Mouse (Mus musculus): ENCODE data around the gene Tas1r1. TPM values are rescaled to one million over a fixed set of nuclear protein-coding genes. Genes with fewer than 3 reads are reported as not detected.
"Not testable (repeated sequence)": the region's sequence is repeated elsewhere in the genome, so short reads cannot be mapped to it uniquely, and the experiment has no call there.

The Tas1r1 gene
- polyA plus RNA-seq, 1 experiment from 2014 or later = 1.5 TPM

DNA sequence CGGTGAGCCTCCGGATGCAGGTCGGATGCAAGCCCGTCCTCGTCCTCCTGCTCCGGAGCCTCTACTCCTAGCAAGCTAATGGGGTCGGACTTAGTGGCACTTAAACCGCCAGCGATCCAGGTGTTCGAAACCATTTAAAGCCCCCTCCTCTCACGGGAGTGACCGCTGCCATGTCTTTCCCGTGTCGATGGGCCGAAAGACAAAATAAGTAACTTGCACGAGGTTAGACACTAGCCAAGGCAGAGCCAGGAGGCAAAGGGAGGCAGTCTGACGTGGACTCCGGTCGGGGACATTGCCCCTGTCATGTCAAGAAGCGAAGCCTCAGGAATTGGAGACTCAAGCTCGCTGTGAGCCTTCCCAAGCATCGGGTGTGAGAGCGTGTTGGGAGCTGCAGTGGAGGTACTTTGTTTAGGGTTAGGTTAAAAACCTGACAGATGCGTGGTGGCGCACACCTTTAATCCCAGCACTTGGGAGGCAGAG, 1.5 kb upstream of the Tas1r1 start:
- peak overlapping the region; percentile 96 for H3K4me2 ChIP-seq
- no peak overlapping the region for H3K27ac ChIP-seq
- H3K4me3 ChIP-seq = peak overlapping the region; percentile 93
- peak; percentile 12; the same call in 1 of the 2 replicates for ATAC-seq (replicated peaks)
- H3K9ac ChIP-seq = peak overlapping the region; percentile 74
- WGBS = 4% methylated on average over 25 of the region's 25 CpGs
- peaks cover 18% of the 10 kb centered on the region for H3K4me1 ChIP-seq
- no peaks in the 10 kb centered on the region for H3K9me3 ChIP-seq
- H3K36me3 ChIP-seq (replicated peaks) = peaks cover 30% of the 10 kb centered on the region; the same call in 1 of the 2 replicates
- no peaks in the 10 kb centered on the region for H3K27me3 ChIP-seq (replicated peaks)

DNA sequence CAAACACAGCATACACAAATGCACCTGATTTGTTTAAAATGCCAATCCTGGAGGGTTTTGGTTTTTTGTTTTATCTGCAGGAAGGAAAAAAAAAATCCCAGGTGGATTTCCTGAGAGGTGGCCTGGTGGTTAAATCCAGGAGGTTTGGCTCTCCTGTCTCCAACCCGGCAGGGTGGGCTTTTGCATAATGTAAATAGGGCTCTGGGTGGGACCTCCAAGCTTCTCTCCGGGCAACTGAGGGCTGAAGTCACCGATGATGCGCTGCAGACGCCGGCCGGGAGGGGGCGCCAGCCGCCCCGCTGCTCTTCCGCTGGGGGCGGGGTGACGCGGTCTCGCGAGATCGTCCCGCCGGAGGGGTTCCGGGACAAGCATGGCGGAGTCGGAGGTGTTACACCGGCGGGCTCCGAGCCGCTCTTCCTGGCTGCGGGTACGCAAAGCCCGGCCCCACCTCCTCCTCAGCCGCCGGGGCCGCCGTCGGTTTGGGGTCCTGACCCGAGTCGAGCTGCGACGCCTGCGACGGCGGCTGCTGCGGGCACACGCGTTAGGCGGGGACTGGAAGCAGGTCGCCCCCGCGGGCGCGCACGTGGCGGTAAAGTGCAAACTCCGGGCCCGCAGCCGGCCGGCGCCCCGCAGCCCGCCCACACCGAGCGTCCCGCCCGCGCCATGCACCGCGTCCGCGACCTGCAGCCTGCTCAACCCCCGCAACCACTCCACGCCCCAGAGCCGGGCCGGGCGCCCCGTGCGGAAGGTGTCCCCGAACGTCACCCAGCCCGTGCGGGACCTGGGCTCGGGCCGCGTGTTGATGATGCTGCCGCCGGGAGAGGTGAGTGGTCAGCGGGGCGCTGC, 840 bp upstream of the Tas1r1 start, which contains the start of gene Nol9:
TSS of gene Nol9 (plus strand) at position 337 of the 846 bp plus-strand sequence.
- Histone ChIP-seq H3K27ac (peak within 1 kb of the TSS; percentile 52; the same call in 1 of the 2 replicates), H3K27me3 (replicated peaks) (no peaks in the 10 kb centered on the region), H3K4me1 (peaks cover 18% of the 10 kb centered on the region), H3K36me3 (replicated peaks) (peaks cover 23% of the 10 kb centered on the region; the same call in 1 of the 2 replicates), H3K4me2 (peak within 1 kb of the TSS; percentile 96), H3K9me3 (no peaks in the 10 kb centered on the region), H3K4me3 (peak within 1 kb of the TSS; percentile 93), H3K9ac (peak within 1 kb of the TSS; percentile 74)
- WGBS = under 1% methylated on average over 75 of the region's 86 CpGs
- peak; percentile 88 for ATAC-seq (replicated peaks)

GRCm38 (mm10) chr4:152036464-152036863, 1.9 kb downstream of the Tas1r1 start:
- not testable (repeated sequence) for H3K36me3 ChIP-seq (replicated peaks); H3K4me3 ChIP-seq; H3K27me3 ChIP-seq (replicated peaks); H3K27ac ChIP-seq; H3K4me2 ChIP-seq; H3K9me3 ChIP-seq; H3K9ac ChIP-seq; ATAC-seq (replicated peaks)
- peaks cover 18% of the 10 kb centered on the region for H3K4me1 ChIP-seq
- WGBS = 89% methylated on average over 6 of the region's 6 CpGs

DNA sequence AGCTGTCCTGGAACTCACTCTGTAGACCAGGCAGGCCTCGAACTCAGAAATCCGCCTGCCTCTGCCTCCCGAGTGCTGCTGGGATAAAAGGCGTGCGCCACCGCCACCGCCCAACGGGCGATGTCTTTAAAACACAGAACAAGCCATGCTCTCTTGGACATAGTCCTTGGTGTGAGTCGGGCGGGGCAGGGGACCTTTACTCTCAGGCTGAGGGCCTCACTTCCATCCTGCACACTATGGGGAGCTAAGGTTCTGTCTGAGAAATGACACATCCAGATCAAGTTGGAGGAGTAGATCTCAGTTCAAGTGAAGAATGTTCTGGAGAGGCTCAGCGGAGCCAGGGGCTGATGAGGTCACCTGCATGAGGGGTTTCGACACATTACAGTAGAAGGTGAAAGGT, 5.4 kb downstream of the Tas1r1 start:
- peaks cover 16% of the 10 kb centered on the region for H3K4me1 ChIP-seq
- H3K36me3 ChIP-seq (replicated peaks) = no peaks in the 10 kb centered on the region
- no peak overlapping the region for H3K4me3 ChIP-seq
- H3K27ac ChIP-seq = no peak overlapping the region
- no peak overlapping the region for H3K4me2 ChIP-seq
- 89% methylated on average over 13 of the region's 13 CpGs for WGBS
- no peak for ATAC-seq (replicated peaks)
- no peak overlapping the region for H3K9ac ChIP-seq
- no peaks in the 10 kb centered on the region for H3K9me3 ChIP-seq
- 0 out of 2 replicates have a peak, but pooled peaks cover 4% of the 10 kb centered on the region for H3K27me3 ChIP-seq (replicated peaks)

- H3K27ac ChIP-seq = no peak overlapping the region
- H3K27me3 ChIP-seq (replicated peaks) = 0 out of 2 replicates have a peak, but pooled peaks cover 4% of the 10 kb centered on the region
- H3K36me3 ChIP-seq (replicated peaks) = no peaks in the 10 kb centered on the region
- 64% methylated on average over 4 of the region's 4 CpGs for WGBS
- ATAC-seq (replicated peaks) = no peak
- peak overlapping the region; percentile 11; the same call in 1 of the 2 replicates for H3K4me2 ChIP-seq
- H3K9ac ChIP-seq = no peak overlapping the region
- no peaks in the 10 kb centered on the region for H3K9me3 ChIP-seq
- peaks cover 37% of the 10 kb centered on the region for H3K4me1 ChIP-seq
- no peak overlapping the region for H3K4me3 ChIP-seq
These were observed 8.4 kb downstream of the Tas1r1 start for GRCm38 (mm10) chr4:152029997-152030396.

DNA sequence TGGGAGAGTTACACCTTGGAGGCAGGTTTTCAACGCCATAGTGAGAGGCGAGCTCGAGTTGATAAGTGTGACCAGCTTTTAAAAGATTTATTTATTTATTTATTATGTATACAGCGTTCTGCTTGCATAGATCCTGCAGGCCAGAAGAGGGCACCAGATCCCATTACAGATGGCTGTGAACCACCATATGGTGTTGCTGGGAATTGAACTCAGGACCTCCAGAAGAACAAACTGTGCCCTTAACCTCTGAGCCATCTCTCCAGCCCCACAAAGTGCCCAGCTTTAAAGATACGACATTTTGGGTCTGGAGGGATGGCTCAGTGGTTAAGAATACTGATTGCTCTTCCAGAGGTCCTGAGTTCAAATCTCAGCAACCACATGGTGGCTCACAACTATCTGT, 9.3 kb downstream of the Tas1r1 start:
- Histone ChIP-seq H3K9me3 (no peaks in the 10 kb centered on the region), H3K4me3 (peak overlapping the region; percentile 70; the same call in 1 of the 2 replicates), H3K27me3 (replicated peaks) (0 out of 2 replicates have a peak, but pooled peaks cover 4% of the 10 kb centered on the region), H3K27ac (no peak overlapping the region), H3K4me2 (peak overlapping the region; percentile 80), H3K4me1 (peaks cover 47% of the 10 kb centered on the region), H3K9ac (0 out of 2 replicates have a peak overlapping the region, but pooled peaks have one; percentile 72), H3K36me3 (replicated peaks) (no peaks in the 10 kb centered on the region)
- no peak for ATAC-seq (replicated peaks)
- 33% methylated on average over 5 of the region's 5 CpGs for WGBS

- Histone ChIP-seq H3K4me2 (peak overlapping the region; percentile 80), H3K36me3 (replicated peaks) (0 out of 2 replicates have a peak, but pooled peaks cover 2% of the 10 kb centered on the region), H3K9ac (peak overlapping the region; percentile 72), H3K9me3 (no peaks in the 10 kb centered on the region), H3K27me3 (replicated peaks) (0 out of 2 replicates have a peak, but pooled peaks cover 4% of the 10 kb centered on the region), H3K4me3 (peak overlapping the region; percentile 70), H3K4me1 (peaks cover 51% of the 10 kb centered on the region), H3K27ac (peak overlapping the region; percentile 76; the same call in 1 of the 2 replicates)
- ATAC-seq (replicated peaks) = no peak
- 61% methylated on average over 15 of the region's 15 CpGs for WGBS
These were observed 9.9 kb downstream of the Tas1r1 start for GRCm38 (mm10) chr4:152028456-152028855.

- H3K9ac ChIP-seq = peak within 1 kb of the TSS; percentile 72
- H3K36me3 ChIP-seq (replicated peaks) = 0 out of 2 replicates have a peak, but pooled peaks cover 9% of the 10 kb centered on the region
- H3K27ac ChIP-seq = peak within 1 kb of the TSS; percentile 76
- H3K4me3 ChIP-seq = peak within 1 kb of the TSS; percentile 70
- no peaks in the 10 kb centered on the region for H3K9me3 ChIP-seq
- H3K4me2 ChIP-seq = peak within 1 kb of the TSS; percentile 80
- peak; percentile 98 for ATAC-seq (replicated peaks)
- H3K4me1 ChIP-seq = peaks cover 57% of the 10 kb centered on the region
- 0 out of 2 replicates have a peak, but pooled peaks cover 4% of the 10 kb centered on the region for H3K27me3 ChIP-seq (replicated peaks)
- under 1% methylated on average over 34 of the region's 35 CpGs for WGBS
These were observed 10.8 kb downstream of the Tas1r1 start, which contains the start of gene Zbtb48 for GRCm38 (mm10) chr4:152027524-152027923. TSS of gene Zbtb48 (minus strand) at chr4:152027671.

- peak overlapping the region; percentile 80 for H3K4me2 ChIP-seq
- peaks cover 57% of the 10 kb centered on the region for H3K4me1 ChIP-seq
- peaks cover 9% of the 10 kb centered on the region; the same call in 1 of the 2 replicates for H3K36me3 ChIP-seq (replicated peaks)
- H3K27ac ChIP-seq = peak overlapping the region; percentile 76
- H3K9ac ChIP-seq = peak overlapping the region; percentile 72
- peak overlapping the region; percentile 70 for H3K4me3 ChIP-seq
- 2% methylated on average over 31 of the region's 41 CpGs for WGBS
- 0 out of 2 replicates have a peak, but pooled peaks cover 3% of the 10 kb centered on the region for H3K27me3 ChIP-seq (replicated peaks)
- no peaks in the 10 kb centered on the region for H3K9me3 ChIP-seq
- ATAC-seq (replicated peaks) = peak; percentile 78
These were observed 11.4 kb downstream of the Tas1r1 start for GRCm38 (mm10) chr4:152026751-152027508.

DNA sequence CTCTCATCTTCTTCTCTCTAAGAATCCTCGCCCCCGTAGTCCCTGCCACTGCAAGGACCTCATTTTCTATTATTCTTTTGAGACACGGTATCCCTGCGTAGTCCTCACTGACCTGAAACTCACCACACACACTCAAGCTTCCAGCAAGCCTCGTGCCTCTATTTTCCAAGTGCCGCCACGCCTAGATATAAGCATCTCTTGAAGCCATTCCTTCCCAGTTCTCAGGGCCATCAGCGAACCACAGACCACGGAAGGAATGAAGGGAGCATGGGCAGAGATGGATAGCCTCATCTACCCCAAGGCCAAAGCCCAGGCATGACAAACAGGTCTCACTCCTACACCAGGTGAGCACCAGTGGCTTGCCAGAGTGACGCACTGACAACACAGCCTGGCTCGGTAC, 13.8 kb downstream of the Tas1r1 start:
- Histone ChIP-seq H3K9me3 (no peaks in the 10 kb centered on the region), H3K4me2 (peak overlapping the region; percentile 15; the same call in 1 of the 2 replicates), H3K27ac (no peak overlapping the region), H3K36me3 (replicated peaks) (peaks cover 27% of the 10 kb centered on the region), H3K9ac (peak overlapping the region; percentile 14; the same call in 1 of the 2 replicates), H3K4me3 (no peak overlapping the region), H3K4me1 (peaks cover 53% of the 10 kb centered on the region), H3K27me3 (replicated peaks) (no peaks in the 10 kb centered on the region)
- no peak for ATAC-seq (replicated peaks)
- 93% methylated on average over 11 of the region's 11 CpGs for WGBS

DNA sequence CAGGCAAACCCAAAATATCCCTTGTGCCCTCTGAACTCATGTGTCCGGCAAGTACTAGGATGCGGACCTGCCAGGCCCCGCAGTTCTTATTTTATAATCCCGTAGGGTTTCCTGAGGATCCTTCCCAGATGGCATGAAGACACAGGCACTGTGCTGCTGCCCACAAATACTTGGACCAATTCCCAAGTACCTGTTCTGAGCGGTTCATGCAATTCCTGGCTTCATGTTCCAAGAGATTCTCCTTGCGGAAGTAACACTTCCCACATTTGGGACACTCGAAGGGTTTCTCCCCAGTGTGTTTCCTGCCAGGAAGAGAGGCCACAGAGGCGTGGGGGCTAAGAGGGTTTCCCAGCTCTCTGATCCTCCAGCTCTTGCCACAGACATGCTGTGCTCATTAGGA, 15.9 kb downstream of the Tas1r1 start:
- H3K9ac ChIP-seq = no peak overlapping the region
- no peak for ATAC-seq (replicated peaks)
- peaks cover 40% of the 10 kb centered on the region for H3K4me1 ChIP-seq
- H3K36me3 ChIP-seq (replicated peaks) = peaks cover 36% of the 10 kb centered on the region
- no peaks in the 10 kb centered on the region for H3K9me3 ChIP-seq
- H3K27ac ChIP-seq = no peak overlapping the region
- 92% methylated on average over 8 of the region's 8 CpGs for WGBS
- H3K4me2 ChIP-seq = no peak overlapping the region
- no peak overlapping the region for H3K4me3 ChIP-seq
- H3K27me3 ChIP-seq (replicated peaks) = no peaks in the 10 kb centered on the region

All from midbrain, embryonic 15.5 days (tissue).